Mouse (Mus musculus): ENCODE measurements around the gene Xpo5.

The Xpo5 gene

GRCm38 (mm10) chr17:46262201-46262694 lies 59.7 kb downstream of the Xpo5 start:
- DNase-seq: no peak

GRCm38 (mm10) chr17:46265502-46265901 lies 62.9 kb downstream of the Xpo5 start:
- no peak for DNase-seq

- DNase-seq: peak; percentile 82
Measured at GRCm38 (mm10) chr17:46265918-46266618, 63.5 kb downstream of the Xpo5 start.

- no peak for DNase-seq
Measured at GRCm38 (mm10) chr17:46266986-46267385, 64.4 kb downstream of the Xpo5 start.

- DNase-seq: no peak
Measured at GRCm38 (mm10) chr17:46267511-46267910, 64.9 kb downstream of the Xpo5 start.

GRCm38 (mm10) chr17:46268026-46268720 lies 65.6 kb downstream of the Xpo5 start:
- no peak for DNase-seq

- no peak for DNase-seq
Measured at GRCm38 (mm10) chr17:46269771-46270534, 67.4 kb downstream of the Xpo5 start.

GRCm38 (mm10) chr17:46272058-46272457 lies 69.5 kb downstream of the Xpo5 start:
- DNase-seq: no peak

- no peak for DNase-seq
Measured at GRCm38 (mm10) chr17:46272675-46273074, 70.1 kb downstream of the Xpo5 start.

- DNase-seq: no peak
Measured at GRCm38 (mm10) chr17:46273803-46274236, 71.2 kb downstream of the Xpo5 start.

GRCm38 (mm10) chr17:46274465-46274864 lies 71.9 kb downstream of the Xpo5 start:
- no peak for DNase-seq

- DNase-seq: no peak
Measured at GRCm38 (mm10) chr17:46275034-46275433, 72.5 kb downstream of the Xpo5 start.

- DNase-seq: no peak
Measured at GRCm38 (mm10) chr17:46275506-46275905, 72.9 kb downstream of the Xpo5 start.

- no peak for DNase-seq
Measured at GRCm38 (mm10) chr17:46277586-46277985, 75.0 kb downstream of the Xpo5 start.

- no peak for DNase-seq
Measured at GRCm38 (mm10) chr17:46278011-46278765, 75.6 kb downstream of the Xpo5 start.

- DNase-seq: peak; percentile 76
Measured at GRCm38 (mm10) chr17:46282483-46283123, 80.0 kb downstream of the Xpo5 start, which contains the start of gene Tjap1. Gene Tjap1 (minus strand): TSS chr17:46283026.

- DNase-seq: no peak
Measured at GRCm38 (mm10) chr17:46283140-46283539, 80.6 kb downstream of the Xpo5 start.

- DNase-seq: no peak
Measured at GRCm38 (mm10) chr17:46283911-46284310, 81.3 kb downstream of the Xpo5 start.

- DNase-seq: no peak
Measured at GRCm38 (mm10) chr17:46284653-46285052, 82.1 kb downstream of the Xpo5 start.

GRCm38 (mm10) chr17:46285407-46285806 lies 82.8 kb downstream of the Xpo5 start:
- no peak for DNase-seq

- DNase-seq: no peak
Measured at GRCm38 (mm10) chr17:46287678-46288095, 85.1 kb downstream of the Xpo5 start.

All from cerebellum, adult 11 months (tissue).